Mouse (Mus musculus) small intestine, adult 2 months (tissue): ENCODE data around the gene Pibf1. TPM values are rescaled to one million over a fixed set of nuclear protein-coding genes. Genes with fewer than 3 reads are reported as not detected.
A peak's percentile ranks its signal among the peaks of the same experiment; 100 is the strongest.

Experiments
- H3K27ac ChIP-seq: fragments of 200-500 bp; 2 replicates; pipeline ENCODE4 v1.5.1; 2012; ENCODE audit warnings: low read depth, low read length, control low read depth, inconsistent platforms; ENCODE audit not compliant: insufficient read depth
- H3K27me3 ChIP-seq: fragments of 200-500 bp; 2 replicates; pipeline ENCODE4 v1.6.1; 2012; ENCODE audit warnings: mild to moderate bottlenecking, moderate library complexity, low read length, inconsistent platforms; ENCODE audit not compliant: control insufficient read depth, insufficient read depth
- H3K36me3 ChIP-seq: fragments of 200-500 bp; 2 replicates; pipeline ENCODE4 v1.6.1; 2012; ENCODE audit warnings: mild to moderate bottlenecking, low read length, control low read depth, inconsistent platforms; ENCODE audit not compliant: control insufficient read depth, insufficient read depth
- H3K4me1 ChIP-seq: fragments of 200-500 bp; 2 replicates; pipeline ENCODE4 v1.6.1; 2012; ENCODE audit warnings: low read length, inconsistent platforms, mixed read lengths; ENCODE audit not compliant: control insufficient read depth, insufficient read depth, insufficient read length
- H3K4me3 ChIP-seq: fragments of 200-500 bp; 2 replicates; pipeline ENCODE4 v1.5.1; 2012; ENCODE audit warnings: low read depth, mild to moderate bottlenecking, control low read depth, inconsistent platforms, low read length, moderate library complexity
- CTCF ChIP-seq: fragments of 200-500 bp; IDR thresholded peaks from 2 replicates; pipeline ENCODE4 v1.5.1; 2012; ENCODE audit warnings: low read depth, mild to moderate bottlenecking, control low read depth, inconsistent platforms, low read length, moderate library complexity, mixed read lengths; ENCODE audit not compliant: insufficient replicate concordance, insufficient read length; ENCODE audit errors: extremely low read depth
- POLR2A ChIP-seq: fragments of 200-500 bp; IDR thresholded peaks from 2 replicates; pipeline ENCODE4 v1.6.1; 2012; ENCODE audit warnings: low read depth, mild to moderate bottlenecking, control low read depth, inconsistent platforms, low read length, moderate library complexity
- WGBS: fragments of 180-500 bp; shearing (Covaris S2); methylation state at CpG from one replicate; pipeline ENCODE4 v1.1.7; 2018; 5-methylcytosine and 5-hydroxymethylcytosine counted together
- polyA plus RNA-seq: library from polyadenylated mRNA; depleted of rRNA; stranded (reverse); fragments of >200 nt; gene quantifications from 2 replicates; pipeline ENCODE4 v1.2.3, GENCODE M21; 2012

Pibf1 gene
- polyA plus RNA-seq, 1 experiment: 0.65 TPM

- Histone ChIP-seq H3K4me3 (no peak overlapping the region), H3K27me3 (no peaks in the 10 kb centered on the region), H3K27ac (no peak overlapping the region), H3K4me1 (no peaks in the 10 kb centered on the region), H3K36me3 (no peaks in the 10 kb centered on the region)
- 91% methylated on average over 6 of the region's 6 CpGs for WGBS
- TF ChIP-seq POLR2A (no peak), CTCF (no peak)
Measured at GRCm38 (mm10) chr14:99263816-99264215, 164.6 kb downstream of the Pibf1 start.

GRCm38 (mm10) chr14:99265791-99266190, 166.6 kb downstream of the Pibf1 start:
- no peak overlapping the region for H3K4me3 ChIP-seq
- H3K27ac ChIP-seq: no peak overlapping the region
- no peaks in the 10 kb centered on the region for H3K4me1 ChIP-seq
- H3K36me3 ChIP-seq: no peaks in the 10 kb centered on the region
- 83% methylated on average over 14 of the region's 14 CpGs for WGBS
- TF ChIP-seq CTCF (no peak), POLR2A (no peak)
- H3K27me3 ChIP-seq: no peaks in the 10 kb centered on the region

- no peak overlapping the region for H3K27ac ChIP-seq
- no peaks in the 10 kb centered on the region for H3K36me3 ChIP-seq
- TF ChIP-seq CTCF (no peak), POLR2A (no peak)
- 91% methylated on average over 5 of the region's 5 CpGs for WGBS
- no peaks in the 10 kb centered on the region for H3K4me1 ChIP-seq
- H3K27me3 ChIP-seq: no peaks in the 10 kb centered on the region
- no peak overlapping the region for H3K4me3 ChIP-seq
Measured at GRCm38 (mm10) chr14:99266749-99267148, 167.5 kb downstream of the Pibf1 start.

GRCm38 (mm10) chr14:99274056-99274455, 174.8 kb downstream of the Pibf1 start:
- no peak overlapping the region for H3K27ac ChIP-seq
- H3K36me3 ChIP-seq: no peaks in the 10 kb centered on the region
- WGBS: 83% methylated on average over 2 of the region's 2 CpGs
- H3K4me3 ChIP-seq: no peak overlapping the region
- no peaks in the 10 kb centered on the region for H3K27me3 ChIP-seq
- peaks cover 2% of the 10 kb centered on the region; the same call in 1 of the 2 replicates for H3K4me1 ChIP-seq
- TF ChIP-seq CTCF: no peak
- TF ChIP-seq POLR2A: no peak

GRCm38 (mm10) chr14:99275827-99276226, 176.6 kb downstream of the Pibf1 start:
- Histone ChIP-seq H3K4me3 (no peak overlapping the region), H3K36me3 (no peaks in the 10 kb centered on the region), H3K4me1 (peaks cover 2% of the 10 kb centered on the region; the same call in 1 of the 2 replicates), H3K27ac (no peak overlapping the region), H3K27me3 (no peaks in the 10 kb centered on the region)
- TF ChIP-seq CTCF (no peak), POLR2A (no peak)
- 30% methylated on average over 4 of the region's 4 CpGs for WGBS

GRCm38 (mm10) chr14:99278312-99278711, 179.1 kb downstream of the Pibf1 start:
- H3K27ac ChIP-seq: 0 out of 2 replicates have a peak overlapping the region, but pooled peaks have one; percentile 28
- H3K27me3 ChIP-seq: no peaks in the 10 kb centered on the region
- peaks cover 5% of the 10 kb centered on the region; the same call in 1 of the 2 replicates for H3K4me1 ChIP-seq
- 22% methylated on average over 9 of the region's 9 CpGs for WGBS
- H3K36me3 ChIP-seq: no peaks in the 10 kb centered on the region
- H3K4me3 ChIP-seq: no peak overlapping the region
- TF ChIP-seq POLR2A (no peak), CTCF (no peak)

GRCm38 (mm10) chr14:99278763-99279486, 179.7 kb downstream of the Pibf1 start:
- H3K4me3 ChIP-seq: no peak overlapping the region
- TF ChIP-seq CTCF: no peak
- TF ChIP-seq POLR2A: no peak
- H3K36me3 ChIP-seq: no peaks in the 10 kb centered on the region
- peak overlapping the region; percentile 14 for H3K27ac ChIP-seq
- H3K4me1 ChIP-seq: peaks cover 5% of the 10 kb centered on the region; the same call in 1 of the 2 replicates
- WGBS: 28% methylated on average over 12 of the region's 12 CpGs
- H3K27me3 ChIP-seq: no peaks in the 10 kb centered on the region
